Mouse (Mus musculus) megakaryocyte, embryonic 14.5 days (primary cell): Measurements from ENCODE around the gene Nasp. TPM values are rescaled to one million over a fixed set of nuclear protein-coding genes. Genes with fewer than 3 reads are reported as not detected.
"Not testable (repeated sequence)": the region's sequence is repeated elsewhere in the genome, so short reads cannot be mapped to it uniquely, and the experiment has no call there.

ENCODE experiments used
- H3K27me3 ChIP-seq: replicated peaks from 2 replicates; pipeline ENCODE3; 2012; ENCODE audit warnings: inconsistent platforms
- H3K36me3 ChIP-seq: replicated peaks from 2 replicates; pipeline ENCODE3; 2012; ENCODE audit warnings: low read length, inconsistent platforms, mixed read lengths
- H3K4me1 ChIP-seq: 2 replicates; pipeline ENCODE4 v1.6.1; 2012; ENCODE audit warnings: inconsistent platforms
- H3K4me3 ChIP-seq: replicated peaks from 2 replicates; pipeline ENCODE3; 2012; ENCODE audit warnings: moderate library complexity, mild to moderate bottlenecking, inconsistent platforms
- H3K9me3 ChIP-seq: 2 replicates; pipeline ENCODE4 v1.6.1; 2012; ENCODE audit warnings: inconsistent platforms
- FLI1 ChIP-seq: IDR thresholded peaks from 2 replicates; pipeline ENCODE4 v1.6.1; 2012; ENCODE audit warnings: low read length, inconsistent platforms, mixed read lengths
- GATA1 ChIP-seq: IDR thresholded peaks from 3 replicates; pipeline ENCODE4 v1.6.1; 2012; ENCODE audit warnings: mixed read lengths, low read length, inconsistent platforms, borderline replicate concordance
- polyA plus RNA-seq: library from polyadenylated mRNA; stranded (reverse); fragments of >175 nt; gene quantifications from 2 replicates; pipeline ENCODE4 v1.2.3, GENCODE M21; 2012; ENCODE audit warnings: low replicate concordance; ENCODE audit not compliant: insufficient read depth

Nasp gene
- polyA plus RNA-seq: 2.1 and 5.4 TPM in 2 replicates

DNA sequence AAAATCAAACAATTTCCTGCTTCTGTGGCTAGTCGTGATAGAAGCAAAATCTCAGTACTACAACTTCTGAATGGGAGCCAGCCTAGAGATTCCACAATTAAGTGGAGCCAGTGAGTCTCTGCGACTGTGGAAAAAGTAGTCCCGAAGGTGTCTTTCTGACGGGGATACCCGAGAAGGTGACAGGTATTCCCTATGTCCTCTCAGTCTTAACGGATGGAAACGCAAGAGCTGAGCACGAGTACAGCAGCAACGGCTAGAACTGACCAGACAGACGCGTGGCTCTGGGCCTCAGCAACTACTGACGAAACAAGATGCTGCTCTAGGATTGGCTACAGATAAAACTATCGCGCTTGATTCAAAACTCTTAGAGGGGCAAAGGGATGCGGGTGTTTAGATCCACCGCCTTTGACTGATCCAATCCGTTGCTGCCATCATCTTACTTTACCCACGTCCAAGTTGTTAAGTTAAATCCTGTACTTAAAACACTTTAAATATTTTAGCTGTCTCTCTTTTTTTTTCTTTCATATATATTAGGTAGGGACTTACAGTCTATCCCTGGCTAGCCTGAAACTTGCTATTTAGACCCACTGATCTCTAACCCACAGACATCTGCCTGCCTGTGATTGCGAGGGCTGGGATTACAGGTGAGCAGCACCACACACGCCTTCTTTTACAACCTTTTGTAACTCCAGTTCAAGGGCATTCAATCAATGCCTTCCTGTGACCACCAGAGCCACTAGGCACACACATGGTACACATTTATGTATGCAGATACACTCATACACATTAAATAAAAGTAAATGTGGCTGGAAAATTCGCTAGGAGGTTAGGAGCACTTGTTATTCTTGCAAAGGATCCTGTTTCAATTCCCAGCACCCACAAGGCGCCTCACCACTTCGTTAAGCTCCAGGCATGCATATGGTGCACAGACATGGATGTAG lies at the start of gene Nasp:
Gene Nasp, minus strand, starts transcription at position 220 of the 941 bp plus-strand sequence.
- TF ChIP-seq GATA1 (no peak), FLI1 (no peak)
- H3K36me3 ChIP-seq: peaks cover 8% of the 10 kb centered on the region

DNA sequence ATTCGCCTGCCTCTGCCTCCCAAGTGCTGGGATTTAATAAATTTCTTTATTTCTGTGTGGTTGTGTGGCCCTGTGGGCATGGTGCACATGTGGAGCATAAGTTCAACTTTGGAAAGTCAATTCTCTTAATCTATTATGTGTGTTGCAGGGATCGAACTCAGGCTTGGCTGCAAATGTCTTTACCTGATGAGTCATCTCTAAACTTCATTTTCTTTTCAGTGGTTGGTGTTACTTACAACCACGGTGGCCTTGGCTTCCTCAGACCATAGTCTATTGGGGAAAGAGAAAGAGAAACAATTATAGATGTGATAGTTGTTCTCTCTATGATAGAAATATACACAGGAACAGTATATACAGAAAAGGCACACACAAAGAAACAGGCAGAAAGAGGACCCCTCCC lies 48.3 kb upstream of the Nasp start:
- no peaks in the 10 kb centered on the region for H3K9me3 ChIP-seq
- H3K36me3 ChIP-seq: no peaks in the 10 kb centered on the region
- peaks cover 7% of the 10 kb centered on the region for H3K27me3 ChIP-seq
- H3K4me1 ChIP-seq: peaks cover 41% of the 10 kb centered on the region
- no peak for TF ChIP-seq FLI1
- no peak for TF ChIP-seq GATA1
- H3K4me3 ChIP-seq: no peak overlapping the region

More for the DNA sequence above, at the start of gene Nasp:
- Histone ChIP-seq H3K9me3 (no peaks in the 10 kb centered on the region), H3K4me3 (peak within 1 kb of the TSS; percentile 95), H3K4me1 (peaks cover 27% of the 10 kb centered on the region), H3K27me3 (no peaks in the 10 kb centered on the region)

DNA sequence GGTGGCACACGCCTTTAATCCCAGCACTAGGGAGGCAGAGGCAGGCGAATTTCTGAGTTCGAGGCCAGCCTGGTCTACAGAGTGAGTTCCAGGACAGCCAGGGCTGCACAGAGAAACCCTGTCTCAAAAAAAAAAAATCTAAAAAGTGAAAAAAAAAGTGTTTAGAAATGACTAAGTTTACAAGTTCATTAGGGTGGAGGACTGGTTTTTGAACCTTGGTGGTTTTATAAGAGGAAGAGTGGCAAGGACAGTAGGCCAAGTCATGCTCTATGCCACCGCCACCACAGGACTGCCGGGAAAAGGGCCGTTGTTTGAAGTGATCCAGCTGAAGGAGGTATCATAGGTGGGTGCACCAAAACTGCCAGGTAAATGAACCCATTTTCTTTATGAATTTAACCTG lies 47.0 kb upstream of the Nasp start:
- H3K36me3 ChIP-seq, H3K9me3 ChIP-seq, H3K4me3 ChIP-seq: not testable (repeated sequence)
- Histone ChIP-seq H3K27me3 (peaks cover 14% of the 10 kb centered on the region), H3K4me1 (peaks cover 41% of the 10 kb centered on the region)

DNA sequence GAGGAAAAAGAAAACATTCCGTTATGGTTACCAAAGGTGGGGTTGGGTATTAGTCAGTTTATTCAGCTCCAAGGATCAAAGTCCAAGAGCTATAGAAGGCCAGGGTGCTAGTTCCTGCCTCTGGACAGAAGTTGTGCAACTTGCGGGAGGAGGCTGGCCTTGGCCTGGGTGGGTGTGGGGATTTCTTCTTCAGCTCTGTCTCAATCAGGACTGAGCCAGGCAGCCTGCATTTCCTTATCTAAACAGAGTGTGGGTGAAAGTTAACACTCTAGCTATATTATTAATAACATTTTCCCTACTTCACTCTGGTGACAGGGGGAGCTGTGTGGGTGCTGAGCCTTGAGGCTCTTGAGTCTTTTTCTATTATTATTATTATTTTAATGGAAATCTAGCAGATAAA lies 45.0 kb upstream of the Nasp start:
- Histone ChIP-seq H3K4me1 (peaks cover 41% of the 10 kb centered on the region), H3K4me3 (no peak overlapping the region), H3K27me3 (peaks cover 16% of the 10 kb centered on the region), H3K36me3 (no peaks in the 10 kb centered on the region), H3K9me3 (no peaks in the 10 kb centered on the region)
- TF ChIP-seq FLI1: no peak
- no peak for TF ChIP-seq GATA1

DNA sequence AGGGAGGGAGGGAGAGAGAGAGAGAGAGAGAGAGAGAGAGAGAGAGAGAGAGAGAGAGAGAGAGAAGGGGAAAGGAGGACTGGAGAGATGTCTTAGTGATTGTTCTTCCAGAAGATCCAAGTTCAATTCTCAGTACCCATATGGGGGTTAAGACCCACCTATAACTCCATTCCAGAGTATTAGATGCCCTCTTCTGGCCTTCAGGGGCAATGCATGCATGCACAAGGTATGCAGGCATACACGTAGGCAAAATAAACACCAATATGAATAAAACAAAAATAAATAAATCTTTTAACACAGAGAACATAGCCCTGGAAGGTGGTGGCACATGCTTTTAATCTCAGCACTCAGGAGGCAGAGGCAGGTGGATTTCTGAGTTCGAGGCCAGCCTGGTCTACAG lies 41.5 kb upstream of the Nasp start:
- Histone ChIP-seq H3K27me3 (peaks cover 18% of the 10 kb centered on the region), H3K9me3 (no peaks in the 10 kb centered on the region), H3K4me3 (no peak overlapping the region), H3K36me3 (no peaks in the 10 kb centered on the region), H3K4me1 (peaks cover 36% of the 10 kb centered on the region)
- TF ChIP-seq GATA1: no peak
- TF ChIP-seq FLI1: no peak

DNA sequence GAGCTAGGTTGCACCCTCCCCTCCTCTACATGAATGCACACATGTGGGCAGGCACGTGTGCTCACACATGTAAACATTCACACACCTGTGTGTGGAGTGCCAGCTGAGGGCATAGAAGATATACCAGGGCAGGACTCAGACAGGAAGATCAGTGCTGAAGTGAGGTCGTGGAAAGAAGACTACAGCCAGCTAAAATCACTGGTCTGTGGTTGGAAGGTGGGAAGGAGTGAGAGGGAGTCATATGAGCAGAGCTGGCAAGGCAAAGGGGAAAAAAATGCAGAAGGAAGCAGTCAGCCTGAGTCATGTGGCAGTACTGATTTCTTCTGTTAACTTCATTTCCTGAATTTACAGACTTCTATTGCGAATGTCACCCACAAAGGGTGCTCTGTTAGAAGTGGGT lies 40.4 kb upstream of the Nasp start:
- Histone ChIP-seq H3K27me3 (peaks cover 20% of the 10 kb centered on the region), H3K4me1 (peaks cover 27% of the 10 kb centered on the region), H3K4me3 (peak overlapping the region; percentile 79), H3K9me3 (no peaks in the 10 kb centered on the region), H3K36me3 (no peaks in the 10 kb centered on the region)
- TF ChIP-seq GATA1 (no peak), FLI1 (no peak)

DNA sequence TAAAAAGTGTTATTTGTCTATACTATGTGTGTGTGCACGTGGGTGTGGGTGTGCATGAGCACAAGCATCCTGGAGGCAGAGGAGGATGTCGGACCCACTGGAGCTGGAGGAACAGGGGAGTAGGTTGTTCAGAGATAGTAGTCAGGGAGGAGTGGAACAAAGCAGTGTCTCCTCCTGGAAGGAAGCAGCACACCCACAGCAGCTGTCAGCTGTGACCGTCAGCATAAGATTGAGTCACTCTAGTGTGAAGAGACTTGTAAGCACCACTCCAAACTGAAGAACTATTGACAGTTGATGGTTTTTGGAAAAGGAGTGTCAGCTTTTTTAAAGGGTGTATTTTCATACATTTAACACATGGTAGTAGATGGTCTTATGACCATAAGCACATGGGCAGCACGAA lies 38.9 kb upstream of the Nasp start:
- no peak for TF ChIP-seq FLI1
- no peak for TF ChIP-seq GATA1
- no peaks in the 10 kb centered on the region for H3K36me3 ChIP-seq
- peaks cover 17% of the 10 kb centered on the region for H3K4me1 ChIP-seq
- H3K4me3 ChIP-seq: no peak overlapping the region
- H3K27me3 ChIP-seq: peaks cover 21% of the 10 kb centered on the region
- peaks cover 8% of the 10 kb centered on the region for H3K9me3 ChIP-seq

DNA sequence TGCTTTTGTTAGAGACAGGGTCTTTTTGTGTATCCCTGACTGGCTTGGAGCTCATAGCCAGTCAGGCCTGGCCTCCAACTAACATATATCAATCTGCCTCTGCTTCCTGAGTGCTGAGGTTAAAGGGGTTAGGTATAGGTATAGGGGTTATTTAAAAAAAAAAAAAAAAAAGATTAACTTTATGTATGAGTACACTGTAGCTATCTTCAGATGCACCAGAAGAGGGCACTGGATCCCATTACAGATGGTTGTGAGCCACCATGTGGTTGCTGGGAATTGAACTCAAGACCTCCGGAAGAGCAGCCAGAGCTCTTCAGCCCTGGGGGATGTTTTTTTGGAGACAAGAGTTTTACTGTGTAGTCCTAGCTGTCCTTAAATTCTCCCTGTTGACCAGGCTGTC lies 34.3 kb upstream of the Nasp start:
- H3K4me3 ChIP-seq: no peak overlapping the region
- peaks cover 15% of the 10 kb centered on the region for H3K27me3 ChIP-seq
- H3K9me3 ChIP-seq: peaks cover 8% of the 10 kb centered on the region

DNA sequence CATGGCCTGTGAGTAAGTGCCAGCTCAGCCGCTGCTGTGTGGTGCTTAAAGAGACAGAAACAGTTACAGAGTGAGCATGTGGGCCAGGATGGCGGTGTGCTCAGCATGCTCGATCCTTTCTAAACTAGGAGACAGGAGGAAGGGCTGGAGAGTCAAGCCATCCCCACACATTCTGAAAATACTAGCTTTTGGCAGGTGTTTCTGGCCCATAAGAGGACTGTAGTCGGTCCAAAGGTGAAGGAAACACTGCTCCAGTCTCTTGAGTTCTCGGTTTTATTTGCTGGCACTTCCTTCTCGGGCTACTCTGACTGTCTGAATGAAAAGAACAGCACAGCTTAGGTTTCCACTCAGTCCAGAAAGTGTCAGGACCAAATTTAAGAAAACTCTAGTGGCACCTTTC lies 33.1 kb upstream of the Nasp start:
- Histone ChIP-seq H3K27me3 (peaks cover 12% of the 10 kb centered on the region), H3K36me3 (no peaks in the 10 kb centered on the region), H3K4me3 (no peak overlapping the region), H3K9me3 (peaks cover 8% of the 10 kb centered on the region), H3K4me1 (peaks cover 24% of the 10 kb centered on the region)
- TF ChIP-seq FLI1 (no peak), GATA1 (no peak)

More for the DNA sequence above, 34.3 kb upstream of the Nasp start:
- H3K4me1 ChIP-seq: peaks cover 20% of the 10 kb centered on the region
- no peak for TF ChIP-seq FLI1
- TF ChIP-seq GATA1: no peak
- H3K36me3 ChIP-seq: no peaks in the 10 kb centered on the region

DNA sequence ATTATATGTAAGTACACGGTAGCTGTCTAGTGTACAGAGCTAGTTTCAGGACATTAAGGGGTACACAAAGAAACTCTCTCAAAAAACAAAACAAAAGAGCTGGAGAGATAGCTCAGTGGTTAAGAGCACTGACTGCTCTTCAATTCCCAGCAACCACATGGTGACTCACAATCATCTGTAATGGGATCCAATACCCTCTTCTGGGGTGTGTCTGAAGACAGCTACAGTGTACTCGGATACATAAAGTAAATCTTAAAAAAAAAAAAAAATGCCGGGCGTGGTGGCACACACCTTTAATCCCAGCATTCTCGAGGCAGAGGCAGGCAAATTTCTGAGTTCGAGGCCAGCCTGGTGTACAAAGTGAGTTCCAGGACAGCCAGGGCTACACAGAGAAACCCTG lies 32.2 kb upstream of the Nasp start:
- not testable (repeated sequence) for H3K27me3 ChIP-seq, H3K9me3 ChIP-seq, H3K36me3 ChIP-seq, H3K4me3 ChIP-seq
- peaks cover 32% of the 10 kb centered on the region for H3K4me1 ChIP-seq

DNA sequence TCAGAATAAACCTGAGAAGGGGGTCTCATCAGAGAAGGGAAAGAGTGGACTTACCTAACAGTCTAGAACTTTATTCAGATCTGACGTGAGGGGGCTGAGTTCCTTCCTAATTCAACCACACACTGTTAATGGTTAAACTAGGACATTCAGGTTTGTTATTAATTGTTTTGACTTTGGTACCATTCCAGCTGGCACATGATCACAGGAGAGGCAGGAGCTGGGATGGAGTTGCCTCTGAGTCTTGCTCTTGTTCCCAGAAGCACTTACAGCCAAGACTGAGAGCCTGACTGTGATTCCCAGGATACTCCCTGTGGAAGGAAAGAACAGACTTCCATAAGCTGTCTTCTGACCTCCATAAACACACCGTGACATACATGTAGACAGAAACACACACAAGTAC lies 31.7 kb upstream of the Nasp start:
- H3K27me3 ChIP-seq: peaks cover 9% of the 10 kb centered on the region
- H3K9me3 ChIP-seq: peaks cover 8% of the 10 kb centered on the region
- no peaks in the 10 kb centered on the region for H3K36me3 ChIP-seq
- no peak for TF ChIP-seq FLI1
- no peak for TF ChIP-seq GATA1
- H3K4me3 ChIP-seq: no peak overlapping the region
- H3K4me1 ChIP-seq: peaks cover 31% of the 10 kb centered on the region
